Mouse (Mus musculus): ENCODE data around the gene Rbpms2.

- peak; percentile 92 for TF ChIP-seq POLR2A (IDR thresholded peaks at IDR 0.05; ENCODE audit: insufficient read depth, low read depth, low read length)
- TF ChIP-seq CTCF (IDR thresholded peaks at IDR 0.05), result no peak
Observed at GRCm38 (mm10) chr9:65579781-65580371, 49.6 kb upstream of the Rbpms2 start, which contains the start of gene Plekho2.

All from heart, adult 2 months (tissue).